Mouse (Mus musculus): ENCODE measurements around the gene Gad1. TPM values are rescaled to one million over a fixed set of nuclear protein-coding genes. Genes with fewer than 3 reads are reported as not detected.

Gad1 gene
- total and polyA plus RNA-seq, 2 experiments from 2014 or later = 154 to 160 TPM

DNA sequence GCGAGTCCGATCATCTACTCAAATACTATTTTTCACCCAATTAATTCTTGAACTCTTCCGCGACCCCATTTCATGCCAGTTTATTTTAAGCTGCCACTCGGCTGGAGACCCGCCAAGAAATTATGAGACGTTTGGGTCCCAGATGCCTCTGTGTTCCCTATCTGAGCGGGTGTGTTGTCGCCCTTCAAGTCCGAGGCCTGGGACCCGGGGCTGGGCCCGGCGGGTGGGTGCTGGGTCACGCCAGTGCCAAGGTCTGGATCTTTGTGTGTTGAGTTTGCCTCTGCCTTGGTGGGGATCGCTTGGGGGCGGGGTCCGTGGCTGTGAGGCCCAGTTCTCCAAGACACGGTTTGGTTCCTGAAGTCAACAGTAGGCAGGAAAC, 13.7 kb downstream of the Gad1 start:
- ATAC-seq (ENCODE audit: low FRiP score) (no peak), DNase-seq (ENCODE audit: low spot score) (peak; percentile 59)
- no peak for TF ChIP-seq CTCF (IDR thresholded peaks at IDR 0.05)
- H3K4me3 ChIP-seq (ENCODE audit: low read depth, low read length) = peak overlapping the region; percentile 48
- no peaks in the 10 kb centered on the region for H3K36me3 ChIP-seq (ENCODE audit: insufficient read depth, low read length)
- peak overlapping the region; percentile 60 for H3K4me2 ChIP-seq (ENCODE audit: low read depth, low read length, poor library complexity, severe bottlenecking)
- H3K4me1 ChIP-seq (ENCODE audit: insufficient read depth, low read length) = 0 out of 2 replicates have a peak, but pooled peaks cover 2% of the 10 kb centered on the region
- peak overlapping the region; percentile 73 for H3K9ac ChIP-seq (replicated peaks; ENCODE audit: low read length, poor library complexity, severe bottlenecking)
- peaks cover 16% of the 10 kb centered on the region for H3K27me3 ChIP-seq (ENCODE audit: insufficient read depth, low read length)
- WGBS = 6% methylated on average over 18 of the region's 18 CpGs
- H3K27ac ChIP-seq (ENCODE audit: low read depth, low read length) = peak overlapping the region; percentile 88
- H3K9me3 ChIP-seq (ENCODE audit: low read length) = no peaks in the 10 kb centered on the region

DNA sequence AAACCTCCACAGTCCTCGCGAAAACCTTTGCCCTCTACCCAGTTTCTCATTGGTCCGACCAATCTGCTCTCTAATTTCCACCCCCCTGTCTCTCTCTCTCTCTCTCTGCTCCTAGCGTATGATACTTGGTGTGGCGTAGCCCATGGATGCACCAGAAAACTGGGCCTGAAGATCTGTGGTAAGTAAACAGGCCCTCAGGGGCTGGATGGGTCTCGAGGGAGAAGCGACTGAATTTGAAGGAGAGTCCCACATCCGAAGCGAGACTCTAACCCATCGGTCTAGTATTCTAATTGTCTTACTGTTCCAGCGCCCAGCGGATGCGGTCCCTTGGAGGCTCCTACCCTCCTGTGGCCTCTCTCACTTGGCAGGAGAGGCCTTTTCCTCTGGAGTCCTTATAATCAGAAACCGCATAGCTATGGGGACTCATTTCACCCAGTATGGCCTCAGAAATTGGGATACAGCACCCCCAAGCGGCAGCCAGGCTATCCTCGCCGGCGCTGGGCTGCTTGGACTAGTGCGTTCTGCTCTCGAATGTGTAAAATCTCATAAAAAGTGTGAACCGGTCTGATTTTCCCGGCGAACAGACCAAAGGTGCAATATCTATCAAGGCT, 14.3 kb downstream of the Gad1 start:
- no peaks in the 10 kb centered on the region for H3K9me3 ChIP-seq (ENCODE audit: low read length)
- peak overlapping the region; percentile 73 for H3K9ac ChIP-seq (replicated peaks; ENCODE audit: low read length, poor library complexity, severe bottlenecking)
- peak; percentile 45 for ATAC-seq (ENCODE audit: low FRiP score)
- peaks cover 16% of the 10 kb centered on the region for H3K27me3 ChIP-seq (ENCODE audit: insufficient read depth, low read length)
- H3K4me1 ChIP-seq (ENCODE audit: insufficient read depth, low read length) = 0 out of 2 replicates have a peak, but pooled peaks cover 2% of the 10 kb centered on the region
- WGBS = 3% methylated on average over 23 of the region's 23 CpGs
- peak; percentile 63 for TF ChIP-seq CTCF (IDR thresholded peaks at IDR 0.05)
- DNase-seq (ENCODE audit: low spot score) = peak; percentile 77
- H3K27ac ChIP-seq (ENCODE audit: low read depth, low read length) = peak overlapping the region; percentile 88
- H3K4me2 ChIP-seq (ENCODE audit: low read depth, low read length, poor library complexity, severe bottlenecking) = peak overlapping the region; percentile 60
- H3K36me3 ChIP-seq (ENCODE audit: insufficient read depth, low read length) = no peaks in the 10 kb centered on the region
- peak overlapping the region; percentile 48 for H3K4me3 ChIP-seq (ENCODE audit: low read depth, low read length)

GRCm38 (mm10) chr2:70567682-70568077, 14.8 kb downstream of the Gad1 start:
- peak overlapping the region; percentile 48 for H3K4me3 ChIP-seq (ENCODE audit: low read depth, low read length)
- H3K4me2 ChIP-seq (ENCODE audit: low read depth, low read length, poor library complexity, severe bottlenecking) = peak overlapping the region; percentile 60
- H3K9me3 ChIP-seq (ENCODE audit: low read length) = no peaks in the 10 kb centered on the region
- H3K27ac ChIP-seq (ENCODE audit: low read depth, low read length) = peak overlapping the region; percentile 88
- 0 out of 2 replicates have a peak, but pooled peaks cover 2% of the 10 kb centered on the region for H3K4me1 ChIP-seq (ENCODE audit: insufficient read depth, low read length)
- DNase-seq (ENCODE audit: low spot score) (no peak), ATAC-seq (ENCODE audit: low FRiP score) (no peak)
- under 1% methylated on average over 12 of the region's 12 CpGs for WGBS
- no peak for TF ChIP-seq CTCF (IDR thresholded peaks at IDR 0.05)
- H3K9ac ChIP-seq (replicated peaks; ENCODE audit: low read length, poor library complexity, severe bottlenecking) = peak overlapping the region; percentile 50
- H3K27me3 ChIP-seq (ENCODE audit: insufficient read depth, low read length) = peaks cover 16% of the 10 kb centered on the region
- no peaks in the 10 kb centered on the region for H3K36me3 ChIP-seq (ENCODE audit: insufficient read depth, low read length)

GRCm38 (mm10) chr2:70568198-70568941, 15.5 kb downstream of the Gad1 start:
- H3K36me3 ChIP-seq (ENCODE audit: insufficient read depth, low read length) = no peaks in the 10 kb centered on the region
- H3K4me3 ChIP-seq (ENCODE audit: low read depth, low read length) = peak overlapping the region; percentile 48
- ATAC-seq (ENCODE audit: low FRiP score) (peak; percentile 45), DNase-seq (ENCODE audit: low spot score) (peak; percentile 52)
- H3K9me3 ChIP-seq (ENCODE audit: low read length) = no peaks in the 10 kb centered on the region
- peak overlapping the region; percentile 88 for H3K27ac ChIP-seq (ENCODE audit: low read depth, low read length)
- 2% methylated on average over 33 of the region's 34 CpGs for WGBS
- no peak for TF ChIP-seq CTCF (IDR thresholded peaks at IDR 0.05)
- peak overlapping the region; percentile 50 for H3K9ac ChIP-seq (replicated peaks; ENCODE audit: low read length, poor library complexity, severe bottlenecking)
- 0 out of 2 replicates have a peak, but pooled peaks cover 2% of the 10 kb centered on the region for H3K4me1 ChIP-seq (ENCODE audit: insufficient read depth, low read length)
- peaks cover 14% of the 10 kb centered on the region for H3K27me3 ChIP-seq (ENCODE audit: insufficient read depth, low read length)
- H3K4me2 ChIP-seq (ENCODE audit: low read depth, low read length, poor library complexity, severe bottlenecking) = peak overlapping the region; percentile 60

DNA sequence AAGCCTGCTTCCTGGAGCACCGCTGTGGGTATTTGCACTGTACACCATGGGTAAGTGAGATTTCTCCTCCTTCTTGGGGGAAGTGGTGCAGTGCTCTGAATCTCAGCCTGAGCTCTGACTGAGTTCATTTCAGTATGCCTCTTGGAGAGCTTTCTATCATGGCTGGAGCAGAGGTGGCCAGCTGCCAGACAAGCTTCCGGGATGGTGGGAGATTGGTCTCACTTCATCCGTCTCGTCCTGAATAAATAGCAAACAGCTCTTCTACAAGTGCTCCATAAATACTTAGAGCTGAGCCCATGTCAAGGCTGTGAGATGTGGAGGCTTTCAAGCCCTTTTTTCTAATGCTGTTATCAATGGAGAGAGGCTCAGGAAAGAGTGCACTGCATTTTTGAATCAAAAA, 18.8 kb downstream of the Gad1 start:
- no peaks in the 10 kb centered on the region for H3K9me3 ChIP-seq (ENCODE audit: low read length)
- 0 out of 2 replicates have a peak overlapping the region, but pooled peaks have one; percentile 26 for H3K27ac ChIP-seq (ENCODE audit: low read depth, low read length)
- H3K9ac ChIP-seq (replicated peaks; ENCODE audit: low read length, poor library complexity, severe bottlenecking) = no peak overlapping the region
- H3K4me3 ChIP-seq (ENCODE audit: low read depth, low read length) = no peak overlapping the region
- H3K4me1 ChIP-seq (ENCODE audit: insufficient read depth, low read length) = 0 out of 2 replicates have a peak, but pooled peaks cover 2% of the 10 kb centered on the region
- no peak overlapping the region for H3K4me2 ChIP-seq (ENCODE audit: low read depth, low read length, poor library complexity, severe bottlenecking)
- H3K36me3 ChIP-seq (ENCODE audit: insufficient read depth, low read length) = no peaks in the 10 kb centered on the region
- TF ChIP-seq CTCF (IDR thresholded peaks at IDR 0.05) = no peak
- ATAC-seq (ENCODE audit: low FRiP score) (no peak), DNase-seq (ENCODE audit: low spot score) (no peak)
- 53% methylated on average over 4 of the region's 4 CpGs for WGBS
- H3K27me3 ChIP-seq (ENCODE audit: insufficient read depth, low read length) = peaks cover 7% of the 10 kb centered on the region; the same call in 1 of the 2 replicates

DNA sequence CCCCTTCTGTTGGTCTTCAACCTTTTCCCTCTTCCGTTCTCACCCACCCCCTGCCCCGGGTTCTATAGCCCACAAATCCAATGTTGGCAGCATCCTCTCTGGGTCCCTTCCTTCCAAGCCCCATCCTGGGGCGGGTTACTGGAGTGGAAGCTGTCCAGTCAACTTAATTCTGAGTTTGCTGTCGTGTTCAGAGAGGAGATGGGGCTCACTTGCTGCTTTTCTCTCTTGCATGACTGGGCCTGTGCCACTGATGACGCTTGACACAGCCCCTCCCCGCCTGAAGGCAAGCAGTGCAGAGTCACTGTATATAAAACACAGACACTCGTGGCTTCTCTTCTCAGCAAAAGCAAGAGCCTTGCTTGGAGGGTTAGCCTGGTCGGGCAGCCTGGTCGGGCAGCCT, 19.4 kb downstream of the Gad1 start:
- H3K9ac ChIP-seq (replicated peaks; ENCODE audit: low read length, poor library complexity, severe bottlenecking) = no peak overlapping the region
- H3K27ac ChIP-seq (ENCODE audit: low read depth, low read length) = no peak overlapping the region
- H3K4me3 ChIP-seq (ENCODE audit: low read depth, low read length) = no peak overlapping the region
- no peak overlapping the region for H3K4me2 ChIP-seq (ENCODE audit: low read depth, low read length, poor library complexity, severe bottlenecking)
- ATAC-seq (ENCODE audit: low FRiP score) = no peak
- WGBS = 49% methylated on average over 9 of the region's 9 CpGs
- 0 out of 2 replicates have a peak, but pooled peaks cover 1% of the 10 kb centered on the region for H3K4me1 ChIP-seq (ENCODE audit: insufficient read depth, low read length)
- H3K9me3 ChIP-seq (ENCODE audit: low read length) = no peaks in the 10 kb centered on the region
- H3K36me3 ChIP-seq (ENCODE audit: insufficient read depth, low read length) = no peaks in the 10 kb centered on the region
- DNase-seq (ENCODE audit: low spot score) = no peak
- no peak for TF ChIP-seq CTCF (IDR thresholded peaks at IDR 0.05)
- peaks cover 7% of the 10 kb centered on the region; the same call in 1 of the 2 replicates for H3K27me3 ChIP-seq (ENCODE audit: insufficient read depth, low read length)
